Mouse (Mus musculus) mature B cell (primary cell): Measurements from ENCODE around the gene Gon7.

Source experiments
- in situ Hi-C: fragments of 300-500 bp; cut with MboI; formaldehyde crosslinking; loops from 2 replicates; pipeline ENCODE4 v1.14.3; 2019

Gon7 gene

GRCm38 (mm10) chr12:102706833-102707463 lies 50.7 kb downstream of the Gon7 start:
- in situ Hi-C loops: no loop called here

DNA sequence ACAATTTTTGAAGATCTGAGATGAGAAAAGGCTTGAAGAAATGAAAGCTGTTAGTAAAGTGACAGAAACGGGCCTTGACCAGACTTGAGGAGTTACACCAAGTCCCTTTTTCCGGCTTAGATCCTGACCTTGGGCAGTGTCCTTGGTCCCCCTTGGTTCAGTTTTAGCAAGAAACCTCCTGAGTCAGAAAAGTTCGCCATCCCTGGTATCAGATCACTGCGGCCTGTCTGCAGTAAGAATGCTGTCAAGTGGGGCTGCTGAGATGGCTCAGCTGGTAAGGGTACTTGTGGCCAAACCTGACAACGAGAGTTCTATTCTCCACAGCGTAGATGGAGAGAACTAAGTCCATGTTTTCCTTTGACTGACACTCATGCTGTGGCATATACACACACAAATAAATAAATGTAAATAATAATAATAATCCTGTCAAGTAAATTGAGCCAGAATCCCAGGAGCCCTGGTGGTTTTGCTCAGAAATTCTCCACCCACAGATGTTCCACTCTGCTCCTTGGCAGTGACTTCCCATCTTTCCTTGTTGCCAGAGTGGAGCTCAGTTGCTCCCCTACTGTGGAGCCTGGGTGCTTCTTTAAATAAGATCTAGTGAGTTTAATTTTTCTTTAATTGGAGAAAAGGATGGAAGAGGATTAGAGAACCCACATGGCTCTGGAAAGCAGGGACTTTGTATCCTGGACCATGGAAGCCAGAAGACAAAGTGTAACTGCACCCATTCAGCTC lies 51.5 kb downstream of the Gon7 start:
- in situ Hi-C loops: no loop called here

DNA sequence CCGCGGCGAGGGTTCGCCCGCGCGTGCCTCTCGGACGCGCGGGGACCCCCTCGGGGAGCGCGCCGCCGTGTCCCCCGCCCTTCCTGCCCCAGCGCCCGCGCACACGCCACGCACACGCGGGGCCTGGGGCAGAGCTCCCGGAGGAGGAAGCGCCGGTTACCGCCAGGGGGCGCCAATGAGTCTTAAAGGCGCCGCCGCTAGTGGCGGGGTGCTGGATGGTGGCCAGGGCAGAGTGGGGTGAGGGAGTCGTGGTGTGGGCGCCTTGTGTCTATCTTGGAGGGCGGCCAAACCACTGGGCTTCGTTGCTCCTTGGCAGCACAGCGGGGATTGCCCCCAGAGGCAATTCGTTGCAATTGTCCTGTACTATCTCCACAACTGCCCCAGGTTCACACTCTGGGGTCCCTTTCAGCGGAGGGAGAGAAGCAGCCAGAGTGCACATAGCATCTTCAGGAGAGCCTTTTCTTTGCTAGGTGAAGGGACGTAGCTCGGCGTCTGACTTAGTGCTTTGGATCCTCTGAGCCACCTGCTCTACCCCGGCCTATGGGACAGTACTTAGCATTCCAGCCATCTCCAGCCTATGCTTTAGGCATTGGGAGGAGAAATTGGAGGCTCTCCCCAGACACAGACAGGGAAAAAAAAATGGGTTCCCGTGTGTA lies 52.3 kb downstream of the Gon7 start:
- in situ Hi-C loops: no loop called here

GRCm38 (mm10) chr12:102704457-102705198 lies 53.0 kb downstream of the Gon7 start, which contains the start of gene Itpk1:
TSS of gene Itpk1 (minus strand) at chr12:102704930.
- in situ Hi-C loops: no loop called here

DNA sequence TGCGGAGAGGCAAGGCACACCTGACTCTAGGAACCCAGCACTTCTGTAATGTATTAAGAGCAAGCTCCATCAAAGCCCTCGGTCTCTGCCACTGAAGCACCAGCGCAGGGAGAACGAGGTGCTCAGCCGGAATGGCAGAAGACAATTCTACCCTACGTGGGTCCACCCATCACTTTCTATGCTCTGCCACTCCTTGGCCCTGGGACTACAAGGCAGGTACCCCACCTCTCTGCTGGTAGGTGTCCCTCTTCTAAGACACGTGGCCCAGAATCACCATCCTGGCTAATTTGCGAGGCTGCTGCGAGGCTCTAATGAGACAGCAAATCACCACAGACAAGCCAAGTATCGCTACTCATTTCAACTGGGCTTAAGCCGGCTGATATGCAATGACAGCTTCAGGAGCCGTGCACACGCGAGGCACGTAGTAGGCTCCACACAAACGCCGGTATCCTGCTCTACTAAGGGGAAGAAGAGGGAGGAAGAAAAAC lies 53.6 kb downstream of the Gon7 start:
- in situ Hi-C loops: no loop called here

- in situ Hi-C loops: no loop called here
Measured at GRCm38 (mm10) chr12:102703441-102703840, 54.2 kb downstream of the Gon7 start.
